Mouse (Mus musculus) ES-Bruce4 (cell line): ENCODE measurements around the gene 1110008L16Rik.

Experiments used
- CTCF ChIP-seq: IDR thresholded peaks from one replicate; pipeline ENCODE4 v1.8.1; 2011; ENCODE audit warnings: low read depth, low read length
- EP300 ChIP-seq: IDR thresholded peaks from 2 replicates; pipeline ENCODE4 v1.6.1; 2011; ENCODE audit warnings: low read depth, low read length; ENCODE audit not compliant: insufficient read depth

- TF ChIP-seq EP300 (no peak), CTCF (peak; percentile 9)
Measured at GRCm38 (mm10) chr12:55354904-55355303, 55.5 kb downstream of the 1110008L16Rik start.
